Mouse (Mus musculus): ENCODE data around the gene Gm21833.
"Not testable (repeated sequence)": the region's sequence is repeated elsewhere in the genome, so short reads cannot be mapped to it uniquely, and the experiment has no call there.

The Gm21833 gene

DNA sequence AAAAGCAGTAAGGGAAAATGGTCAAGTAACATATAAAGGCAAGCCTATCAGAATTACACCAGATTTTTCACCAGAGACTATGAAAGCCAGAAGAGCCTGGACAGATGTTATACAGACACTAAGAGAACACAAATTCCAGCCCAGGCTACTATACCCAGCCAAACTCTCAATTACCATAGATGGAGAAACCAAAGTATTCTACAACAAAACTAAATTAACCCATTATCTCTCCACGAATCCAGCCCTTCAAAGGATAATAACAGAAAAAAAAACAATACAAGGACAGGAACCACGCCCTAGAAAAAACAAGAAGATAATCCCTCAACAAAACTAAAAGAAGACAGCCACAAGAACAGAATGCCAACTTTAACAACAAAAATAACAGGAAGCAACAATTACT is at the start of gene Gm21833:
Gm21833 (plus strand) TSS at position 301 of the 400 bp plus-strand sequence.
- DNase-seq (ENCODE audit: inconsistent age in 2 of 2, low spot score in 1 of 2) = not testable (repeated sequence)

- no peak for DNase-seq (ENCODE audit: inconsistent age in 2 of 2, low spot score in 1 of 2)
These were observed 38.7 kb upstream of the Gm21833 start for GRCm38 (mm10) chr16:82789521-82789920.

DNA sequence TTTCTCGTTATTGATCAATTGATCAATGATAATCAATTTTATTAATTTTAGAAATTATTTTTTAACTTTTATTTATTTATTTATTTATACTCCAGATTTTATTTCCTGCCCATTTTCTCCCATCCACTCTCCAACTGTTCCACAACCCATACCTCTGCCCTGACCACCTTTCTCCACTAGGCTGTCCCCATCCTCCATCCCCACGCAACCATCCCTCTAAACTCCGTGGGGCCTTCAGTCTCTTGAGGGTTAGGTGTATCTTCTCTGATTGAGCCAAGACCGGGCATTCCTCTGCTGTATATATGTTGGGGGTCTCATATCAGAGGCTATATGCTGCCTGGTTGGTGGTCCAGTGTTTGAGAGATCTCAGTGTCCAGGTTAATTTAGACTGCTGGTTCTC is 31.7 kb upstream of the Gm21833 start:
- DNase-seq (ENCODE audit: inconsistent age in 2 of 2, low spot score in 1 of 2) = no peak

GRCm38 (mm10) chr16:82815255-82815654 is 12.9 kb upstream of the Gm21833 start:
- DNase-seq (ENCODE audit: inconsistent age in 2 of 2, low spot score in 1 of 2) = no peak

GRCm38 (mm10) chr16:82816615-82817014 is 11.6 kb upstream of the Gm21833 start:
- DNase-seq (ENCODE audit: inconsistent age in 2 of 2, low spot score in 1 of 2) = no peak

- DNase-seq (ENCODE audit: inconsistent age in 2 of 2, low spot score in 1 of 2) = no peak
These were observed 27.6 kb downstream of the Gm21833 start for GRCm38 (mm10) chr16:82855752-82856151.

DNA sequence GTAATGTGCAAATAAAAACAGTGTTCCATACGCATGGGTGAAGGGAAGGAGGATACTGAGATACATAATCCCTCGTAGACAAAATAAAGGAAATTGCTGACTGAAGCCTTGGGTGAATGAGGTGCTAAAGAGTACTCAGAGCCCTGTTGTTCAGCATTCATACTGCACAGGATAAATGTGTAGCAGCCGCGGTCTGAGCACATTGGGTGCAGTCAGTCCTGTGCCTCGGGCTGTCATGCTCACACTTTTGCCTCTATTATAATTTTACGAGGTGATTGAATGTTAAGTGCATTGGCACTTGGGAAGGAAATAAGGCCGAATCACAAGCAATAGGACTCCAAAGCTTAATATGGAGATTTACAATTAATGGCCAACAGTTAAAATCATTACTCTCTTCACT is 36.4 kb downstream of the Gm21833 start:
- no peak for DNase-seq (ENCODE audit: inconsistent age in 2 of 2, low spot score in 1 of 2)

Measured in adrenal gland, adult (tissue).